Mouse (Mus musculus) G1E-ER4 (cell line): ENCODE measurements around the gene Ric1. TPM values are rescaled to one million over a fixed set of nuclear protein-coding genes. Genes with fewer than 3 reads are reported as not detected.

ENCODE experiments used
- GATA1 ChIP-seq: IDR thresholded peaks from one replicate; pipeline ENCODE4 v1.8.0; 2012; ENCODE audit warnings: low read length, inconsistent platforms
- polyA plus RNA-seq: library from polyadenylated mRNA; stranded (reverse); fragments of >175 nt; gene quantifications from 2 replicates; pipeline ENCODE4 v1.2.3, GENCODE M21; 2012

Ric1 gene
- polyA plus RNA-seq, 1 experiment, result 12.2 TPM

DNA sequence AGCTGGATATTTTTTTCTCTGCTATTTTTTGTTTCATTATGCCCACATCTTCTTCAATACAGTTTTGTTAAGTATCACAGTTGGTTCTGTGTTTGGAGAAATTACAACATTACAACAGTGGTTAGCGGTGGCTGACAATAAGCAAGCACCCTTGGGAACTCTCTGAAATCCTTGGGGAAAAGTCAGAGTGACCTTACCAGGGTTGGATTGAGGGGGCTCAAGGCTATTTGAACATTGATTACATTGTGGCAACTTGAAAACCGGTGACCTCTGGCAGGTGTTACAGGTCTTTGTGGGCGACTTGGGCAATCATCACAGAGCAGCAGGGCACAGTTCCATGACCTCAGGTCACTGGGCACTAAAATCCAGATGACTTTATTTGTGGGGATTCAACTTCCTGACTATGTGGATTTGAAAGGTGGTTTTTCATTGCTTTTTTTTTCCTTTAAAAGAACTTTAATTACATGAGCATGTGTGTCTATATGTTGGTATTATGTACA lies 32.2 kb upstream of the Ric1 start:
- TF ChIP-seq GATA1, result no peak

DNA sequence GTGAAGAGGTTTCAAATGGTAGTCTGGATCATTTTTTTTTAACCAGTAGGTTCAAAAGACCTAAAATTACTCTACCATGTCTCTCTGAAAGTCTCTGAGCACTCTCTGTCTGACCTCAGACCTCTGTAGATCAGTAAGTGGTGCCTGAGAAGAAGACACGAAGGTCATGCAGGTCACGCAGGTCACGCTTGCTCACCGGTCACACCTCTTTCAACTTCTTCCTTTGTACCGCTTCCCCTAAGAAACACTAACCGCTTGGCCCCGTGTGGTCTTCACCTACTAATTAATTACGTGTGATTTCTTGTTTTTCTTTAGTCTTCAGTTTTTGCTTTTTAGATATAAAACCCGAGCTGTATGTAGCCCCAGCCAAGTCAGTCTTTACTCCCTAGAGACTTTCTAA lies 30.6 kb upstream of the Ric1 start:
- TF ChIP-seq GATA1, result no peak

DNA sequence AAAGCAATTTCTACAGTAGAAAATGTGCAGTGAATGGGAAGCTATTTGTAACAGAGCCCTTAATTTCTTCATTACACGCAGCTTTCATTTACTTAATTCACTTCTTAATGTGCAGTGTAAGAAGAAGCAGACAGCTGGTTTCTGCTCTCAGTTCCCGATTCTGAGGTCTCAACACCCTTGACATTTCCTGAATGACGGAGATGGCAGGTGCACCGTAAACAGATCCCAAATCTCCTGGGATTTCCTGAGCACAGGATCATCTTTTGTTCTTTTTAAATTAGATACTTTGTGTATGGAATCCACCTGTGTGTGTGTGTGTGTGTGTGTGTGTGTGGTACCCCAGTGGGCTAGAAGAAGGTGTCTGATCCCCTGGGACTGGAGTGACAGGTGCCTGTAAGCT lies 27.6 kb upstream of the Ric1 start:
- no peak for TF ChIP-seq GATA1

DNA sequence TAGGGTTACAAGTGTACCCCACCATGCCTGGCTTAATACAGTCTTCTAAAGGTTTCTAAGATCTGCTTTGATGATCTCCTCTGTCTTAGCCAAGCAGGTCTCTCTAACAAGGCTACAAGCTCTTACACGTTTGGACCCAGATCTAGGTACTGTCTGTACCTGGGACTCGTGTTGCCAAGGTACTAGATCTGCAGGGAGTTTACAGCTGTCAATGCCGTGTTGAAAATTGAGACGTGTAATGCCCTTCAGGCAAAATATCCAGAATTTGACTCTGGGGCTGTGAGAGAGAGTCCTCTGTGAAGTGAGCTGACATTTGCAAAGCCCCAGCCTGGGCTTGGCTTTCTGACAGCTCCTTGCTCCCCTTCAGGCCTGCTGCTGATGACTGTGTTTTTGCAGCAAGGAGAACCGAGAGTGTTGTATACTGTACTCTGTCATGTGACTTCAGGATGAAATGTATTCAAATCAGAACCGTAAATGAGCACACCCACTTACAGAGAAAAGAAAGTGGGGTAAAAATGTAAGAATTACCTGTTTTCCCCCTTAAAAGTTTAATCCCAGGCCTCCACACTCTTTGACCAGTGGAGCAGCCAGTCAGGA lies 26.0 kb upstream of the Ric1 start:
- no peak for TF ChIP-seq GATA1

DNA sequence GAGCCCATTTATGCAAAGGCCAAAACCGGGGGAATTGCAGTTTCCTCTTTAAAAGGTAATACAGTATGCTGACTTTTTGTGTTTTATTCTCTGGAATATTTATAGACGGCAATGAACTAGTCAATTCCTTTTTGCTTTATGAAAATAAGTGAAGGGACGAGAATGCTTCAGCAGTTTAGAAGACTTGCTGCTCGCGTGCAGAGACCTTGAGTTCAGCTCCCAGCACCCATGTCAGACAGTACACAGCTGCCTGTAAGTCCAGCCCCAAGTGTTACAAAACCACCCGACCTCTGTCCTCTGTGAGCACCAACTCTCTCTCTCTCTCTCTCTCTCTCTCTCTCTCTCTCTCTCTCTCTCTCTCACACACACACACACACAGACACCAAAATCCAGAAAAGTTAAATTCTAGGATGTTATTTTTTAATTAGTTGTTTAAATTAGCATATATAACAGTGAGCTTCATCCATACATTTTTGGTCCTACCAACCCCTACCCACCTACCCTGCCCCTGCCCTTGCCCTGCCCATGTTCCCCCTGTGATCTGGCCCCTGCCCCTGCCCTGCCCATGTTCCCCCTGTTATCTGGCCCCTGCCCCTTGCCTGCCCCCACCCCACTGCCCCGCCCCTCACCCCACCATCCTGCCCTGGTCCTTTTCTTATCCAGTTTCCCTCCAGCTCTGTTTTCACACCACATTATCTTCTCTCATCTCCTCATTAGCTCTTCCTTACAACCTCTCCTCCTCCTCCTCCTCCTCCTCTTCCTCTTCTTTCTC lies 25.1 kb upstream of the Ric1 start:
- no peak for TF ChIP-seq GATA1

DNA sequence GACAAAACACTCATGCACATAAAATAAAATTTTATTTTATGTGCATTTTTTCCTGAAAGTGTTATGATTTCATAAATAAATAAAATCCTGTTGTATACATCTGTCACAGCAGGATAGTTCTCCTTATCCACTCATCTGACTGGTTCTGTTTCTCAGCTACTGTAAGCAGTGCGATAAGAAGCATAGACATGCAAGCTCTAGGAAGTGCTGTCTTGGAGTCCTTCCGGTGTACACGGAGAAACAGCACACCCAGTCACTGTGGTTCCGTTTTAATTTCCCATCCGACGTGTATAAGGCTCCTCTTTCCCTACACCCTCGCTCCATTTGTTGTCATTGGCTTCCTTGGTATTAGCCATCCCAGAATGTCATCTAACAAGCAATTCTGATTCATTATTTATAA lies 24.2 kb upstream of the Ric1 start:
- peak; percentile 52 for TF ChIP-seq GATA1

DNA sequence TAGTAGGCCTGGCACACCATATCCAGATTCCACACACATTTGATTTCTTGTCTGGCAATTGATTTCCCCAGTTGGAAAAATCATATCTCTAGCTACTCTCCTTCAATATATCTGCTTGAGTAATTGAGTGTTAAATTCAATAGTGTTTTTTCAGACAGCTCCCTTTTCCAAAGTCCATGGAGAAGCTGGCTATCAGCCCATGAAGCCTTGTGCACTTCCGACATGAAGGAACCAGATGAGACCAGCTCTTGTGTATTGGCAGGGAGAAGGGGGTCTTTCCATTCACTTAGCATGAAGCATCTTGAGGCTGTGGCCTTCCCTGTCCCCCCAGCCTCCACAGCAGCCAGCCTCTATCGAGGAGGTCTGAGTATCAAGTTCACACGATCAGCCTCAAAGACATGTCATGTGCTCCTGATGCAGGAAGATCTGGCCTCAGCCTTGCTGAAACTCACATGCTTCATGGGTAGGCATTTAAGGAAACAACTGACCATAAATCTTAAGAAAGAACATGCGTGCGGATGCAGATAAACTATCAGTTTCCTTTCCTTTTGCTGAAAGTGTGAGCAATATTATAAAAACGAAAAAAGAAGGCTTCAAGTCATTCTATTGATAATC lies 23.1 kb upstream of the Ric1 start:
- TF ChIP-seq GATA1, result no peak

DNA sequence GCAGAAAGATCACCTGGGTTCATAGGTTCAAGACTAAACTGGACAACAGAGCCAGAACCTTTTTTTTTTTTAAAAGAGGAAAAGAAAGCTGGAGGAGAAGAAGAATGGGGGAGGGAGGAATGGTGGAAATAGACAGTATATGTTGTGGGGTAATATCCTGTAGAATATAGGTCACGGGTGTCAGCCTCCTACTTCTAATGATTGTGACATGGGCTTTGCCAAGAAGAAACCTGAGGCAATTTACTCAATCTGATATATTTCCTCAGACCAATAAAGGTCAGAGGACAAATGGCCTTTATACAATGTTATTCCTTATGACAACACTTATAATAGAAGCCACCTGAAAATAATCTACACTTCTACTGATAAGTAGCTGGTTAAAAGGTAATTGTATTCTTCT lies 21.7 kb upstream of the Ric1 start:
- TF ChIP-seq GATA1, result no peak

DNA sequence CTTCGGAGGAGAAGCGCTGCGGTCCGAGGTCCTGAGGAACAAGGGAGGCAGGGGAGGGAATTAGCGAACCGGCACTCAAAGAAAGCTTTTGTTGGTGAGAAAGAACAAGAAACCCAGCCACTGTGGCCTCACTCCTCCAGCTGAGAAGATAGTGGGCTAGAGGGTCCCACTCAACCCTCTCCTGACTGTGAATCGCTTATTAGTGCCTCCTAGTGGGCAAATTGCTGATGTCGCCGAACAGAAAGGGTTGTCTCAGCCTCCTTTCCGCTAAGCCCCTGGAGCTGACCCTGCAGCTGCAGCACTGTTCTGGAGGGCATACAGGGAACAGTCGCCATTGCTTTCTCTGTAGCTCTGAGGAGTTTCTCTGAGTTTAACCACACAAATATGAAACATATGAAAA lies 21.0 kb upstream of the Ric1 start:
- TF ChIP-seq GATA1, result no peak

DNA sequence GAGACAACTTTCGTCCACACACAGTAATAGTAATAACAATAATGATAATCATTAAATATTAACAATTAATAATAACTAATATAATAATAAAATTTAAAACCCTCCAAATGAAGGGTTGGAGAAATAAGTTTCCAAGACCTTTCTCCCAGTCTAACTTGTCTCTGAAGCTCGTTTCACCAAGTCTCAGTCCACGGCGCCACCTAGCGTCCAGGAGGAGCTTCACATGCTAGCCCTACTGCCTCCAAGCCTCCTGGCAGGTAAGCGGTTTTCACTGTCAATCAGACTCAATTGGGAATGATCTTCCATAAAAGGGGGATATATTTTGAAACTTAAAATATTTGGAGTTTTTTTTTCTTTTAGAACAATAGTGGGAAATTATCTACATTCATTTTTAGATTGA lies 20.6 kb upstream of the Ric1 start:
- no peak for TF ChIP-seq GATA1

DNA sequence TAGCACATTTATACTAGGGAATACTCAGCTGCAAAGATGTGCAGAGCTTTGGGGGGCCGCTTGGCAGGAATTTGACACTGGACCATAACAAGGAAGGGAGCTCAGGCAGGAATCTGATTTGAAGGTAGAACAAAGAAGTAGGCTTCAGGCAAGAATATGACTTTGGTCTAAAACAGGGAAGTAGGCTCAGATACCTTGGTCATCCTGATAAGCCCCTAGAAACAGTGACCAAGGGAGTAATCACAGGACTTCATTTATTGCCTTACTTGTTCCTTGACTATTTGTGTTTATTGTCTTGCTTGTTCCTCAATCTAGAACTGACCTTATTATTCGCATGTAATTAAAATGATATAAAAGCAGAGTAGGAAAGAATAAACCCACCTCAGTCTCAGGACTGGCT lies 18.0 kb upstream of the Ric1 start:
- no peak for TF ChIP-seq GATA1

DNA sequence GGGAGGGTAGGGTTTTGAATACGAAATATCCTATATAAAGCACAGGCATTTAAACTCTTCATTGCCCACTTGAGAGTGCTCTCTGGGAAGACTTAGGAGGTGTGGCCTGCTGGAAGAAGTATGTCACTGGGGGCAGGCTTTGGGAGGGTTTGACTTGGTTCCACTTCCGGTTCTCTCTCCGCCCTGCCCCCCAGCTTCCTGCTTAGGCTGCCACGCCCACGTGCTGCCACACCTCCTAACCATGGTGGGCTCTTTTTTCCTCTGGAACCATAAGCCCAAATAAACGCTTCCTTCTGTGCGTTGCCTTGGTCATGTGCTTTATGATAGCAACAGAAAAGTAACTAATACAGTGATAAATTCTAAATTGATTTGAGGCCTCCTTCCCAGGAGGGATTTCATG lies 16.5 kb upstream of the Ric1 start:
- no peak for TF ChIP-seq GATA1

DNA sequence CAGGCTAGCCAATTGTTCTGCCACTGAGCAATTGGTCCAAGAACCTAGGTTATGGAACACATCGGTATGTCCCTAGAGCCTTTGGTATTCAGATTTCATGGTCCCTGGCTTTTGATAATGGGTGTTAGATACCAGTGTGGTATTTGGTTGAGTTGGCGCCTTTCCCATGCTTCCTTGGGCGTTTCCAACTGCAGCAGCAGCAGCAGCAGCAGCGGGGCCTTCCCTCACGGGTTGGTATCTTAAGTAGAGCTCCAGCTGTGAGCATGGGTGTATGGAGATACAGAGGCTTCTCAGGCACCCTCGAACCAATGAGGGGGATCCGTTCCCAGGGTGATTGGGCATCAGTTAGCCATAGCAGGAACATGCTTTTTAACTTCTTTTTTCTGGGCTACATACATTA lies 13.9 kb upstream of the Ric1 start:
- TF ChIP-seq GATA1, result no peak

DNA sequence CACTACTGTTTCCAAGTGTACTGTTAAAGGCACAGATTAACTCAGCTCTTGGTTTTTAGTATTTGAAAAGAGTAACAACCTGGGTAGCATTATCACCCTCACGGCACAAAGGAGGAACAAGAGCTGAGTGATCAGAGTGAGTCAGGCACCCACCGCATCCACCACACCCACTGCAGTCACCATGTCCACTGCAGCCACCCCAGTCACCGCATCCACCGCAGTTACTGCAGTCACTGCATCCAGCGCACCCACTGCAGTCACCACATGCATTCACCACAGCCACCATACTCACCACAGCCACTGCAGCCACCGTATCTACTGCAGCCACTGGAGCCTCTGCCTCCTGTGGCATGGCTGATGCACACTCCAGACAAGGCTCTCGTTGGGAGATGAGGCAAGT lies 12.2 kb upstream of the Ric1 start:
- TF ChIP-seq GATA1, result no peak

DNA sequence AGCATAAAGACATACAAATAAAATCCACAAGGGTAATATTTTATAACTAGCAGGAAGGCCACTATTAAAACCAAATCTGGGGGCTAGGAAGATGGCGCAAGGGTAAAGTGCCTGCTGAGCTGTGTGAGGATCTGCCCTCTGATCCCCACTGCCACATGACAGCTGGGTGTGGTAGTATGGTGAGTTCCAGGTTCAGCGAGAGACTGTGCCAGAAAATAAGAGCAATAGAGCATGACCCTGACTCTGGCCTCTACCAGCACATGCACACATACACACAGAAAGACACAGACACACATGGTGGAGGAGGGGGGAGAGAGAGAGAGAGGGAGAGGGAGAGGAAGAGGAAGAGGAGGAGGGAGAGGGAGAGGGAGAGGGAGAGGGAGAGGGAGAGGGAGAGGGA lies 10.3 kb upstream of the Ric1 start:
- no peak for TF ChIP-seq GATA1

DNA sequence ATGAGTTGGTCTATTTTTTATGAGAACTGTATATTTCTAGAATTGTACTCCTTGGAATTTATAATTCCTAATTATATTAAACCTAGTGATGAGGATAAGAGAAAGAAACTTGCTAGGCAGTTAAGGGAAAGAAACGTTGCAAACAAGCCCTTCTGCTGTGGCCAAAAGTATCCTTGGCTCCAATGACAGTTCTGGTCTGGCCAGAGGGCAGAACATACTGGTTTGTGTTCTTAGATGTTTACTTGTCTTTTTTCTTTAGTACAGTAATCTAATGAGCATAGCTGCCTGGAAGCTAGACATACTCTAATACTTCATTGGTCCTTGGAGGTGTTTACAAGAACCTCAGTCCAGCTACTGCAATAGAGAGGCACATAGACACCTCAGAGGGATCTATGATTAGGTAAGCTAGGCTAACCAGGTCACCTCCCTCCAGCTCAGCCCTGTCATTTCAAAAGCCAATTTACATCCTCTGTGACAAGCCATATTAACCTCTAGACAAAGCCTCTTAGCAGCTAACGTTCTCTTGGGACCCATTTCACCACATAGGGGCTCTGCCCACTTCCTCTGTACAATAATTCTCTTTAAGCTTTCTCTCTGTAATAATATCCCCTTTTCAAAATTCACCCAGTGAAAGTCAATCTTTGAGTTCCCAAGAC lies 8.8 kb upstream of the Ric1 start:
- no peak for TF ChIP-seq GATA1
